Mouse (Mus musculus): ENCODE measurements at regions not wholly inside any gene's neighbourhood (a gene's known extent, or its start where the extent isn't known, plus 50 kb on each side); places are given as distances from the start of the nearest gene placed in this dataset.

DNA sequence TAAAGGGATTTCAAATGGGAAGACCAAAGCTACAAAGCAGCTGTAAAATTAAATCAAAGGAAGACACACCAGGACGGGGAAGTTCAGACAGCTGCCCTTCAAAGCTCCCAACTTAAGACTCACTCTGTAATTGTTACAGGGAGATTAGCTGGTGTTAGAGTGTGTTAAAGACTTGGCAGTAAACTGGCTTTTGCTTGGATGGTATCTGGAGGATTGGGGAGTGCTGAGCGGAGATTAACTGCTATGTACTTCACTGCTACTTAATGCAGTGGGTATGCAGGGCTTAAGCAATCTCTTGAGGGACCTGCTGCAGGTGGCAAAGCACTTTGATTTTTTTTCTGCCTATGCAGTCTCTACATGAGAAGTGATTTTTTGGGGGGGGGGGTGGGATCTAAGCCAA lies 62.0 kb upstream of the Sestd1 start:
- TF ChIP-seq CTCF (IDR thresholded peaks at IDR 0.05; ENCODE audit: borderline replicate concordance, insufficient read depth, low read length) (no peak), POLR2A (IDR thresholded peaks at IDR 0.05; ENCODE audit: low read depth, low read length) (no peak)

All from embryonic fibroblast, embryonic 13.5 days (primary cell).